ENCODE assay signal across 8 mouse cellular contexts in the genomic region with DNA sequence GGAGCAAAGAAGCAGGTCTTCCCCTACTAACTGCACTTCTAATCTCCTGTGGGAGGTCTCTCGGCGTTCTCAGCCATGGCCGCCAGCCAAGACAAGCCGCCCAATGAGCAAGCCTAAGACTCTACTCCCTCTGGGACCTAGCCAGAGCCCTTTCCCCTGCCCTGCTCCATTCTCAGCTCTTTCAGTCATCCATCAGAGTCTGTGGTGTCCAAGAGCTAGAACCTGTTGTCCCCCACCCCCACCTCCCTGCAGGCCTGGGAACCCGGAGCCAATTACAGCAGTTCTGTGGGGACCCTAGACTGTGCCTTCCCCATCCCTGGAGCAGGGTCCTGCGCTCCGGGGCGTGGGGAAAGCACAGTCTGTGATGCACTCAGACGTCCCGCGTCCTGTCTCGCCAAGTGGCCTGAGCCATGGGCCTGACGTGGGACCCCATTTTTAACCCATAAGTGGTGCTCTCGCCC. TPM values are rescaled to one million over a fixed set of nuclear protein-coding genes. Genes with fewer than 3 reads are reported as not detected.
A peak's percentile ranks its signal among the peaks of the same experiment; 100 is the strongest.
DNase-seq lines count a peak whose midpoint lies in the region; ATAC-seq lines count a peak whose summit lies in the region.

No protein-coding gene starts in this region.

- peak; percentile 35 for DNase-seq in adrenal gland, adult 8-10 months
- peak; percentile 57 for DNase-seq in embryo, embryonic 10 days (ENCODE audit: low spot score)
- peak; percentile 55 for DNase-seq in gastrocnemius, postnatal 10 days
- peak; percentile 23 to 27 for DNase-seq in left cerebral cortex, adult 8-10 months (ENCODE audit: low spot score in 2 of 2)
- peak; percentile 39 for DNase-seq in lung, postnatal 25 days (ENCODE audit: low spot score)
- DNase-seq in right cerebral cortex, adult 18-20 months: peak; percentile 49
- DNase-seq in T-cell, adult 2 months (ENCODE audit: low spot score): no peak

- no peaks in the 10 kb centered on the region for H3K36me3 ChIP-seq in hindbrain, embryonic 15.5 days

- H3K4me2 ChIP-seq in hindbrain, embryonic 15.5 days: peak overlapping the region; percentile 67

- H3K27ac ChIP-seq in hindbrain, embryonic 15.5 days (replicated peaks): peak overlapping the region; percentile 64; the same call in 1 of the 2 replicates

- WGBS in hindbrain, embryonic 15.5 days: 16% methylated on average over 14 of the region's 14 CpGs

- peak overlapping the region; percentile 35 for H3K4me3 ChIP-seq in hindbrain, embryonic 15.5 days

- ATAC-seq in hindbrain, embryonic 15.5 days (ENCODE audit: low FRiP score, low read depth): peak; percentile 90

- peak overlapping the region; percentile 33; the same call in 1 of the 2 replicates for H3K9ac ChIP-seq in hindbrain, embryonic 15.5 days

- H3K27me3 ChIP-seq in hindbrain, embryonic 15.5 days: no peaks in the 10 kb centered on the region

- no peaks in the 10 kb centered on the region for H3K9me3 ChIP-seq in hindbrain, embryonic 15.5 days

- peaks cover 9% of the 10 kb centered on the region for H3K4me1 ChIP-seq in hindbrain, embryonic 15.5 days (replicated peaks)

RNA-seq across cellular contexts. Expression of gene Asf1a, which starts 15.9 kb away (rescaled TPM):
- 10 to 100 TPM; 27.7 to 33.4 (median 31.0) TPM for total RNA-seq in adrenal gland, adult 8-10 months (2022)
- 10 to 100 TPM; 26.0 to 27.3 TPM for total RNA-seq in gastrocnemius, postnatal 10 days (2021)
- polyA plus RNA-seq in hindbrain, embryonic 15.5 days (2015; fragmentation: Nextera tagmentation; extraction: Ambion mirVana): 62.4 and 63.1 TPM in 2 replicates
- total RNA-seq in left cerebral cortex, adult 8-10 months (2022): 10 to 100 TPM; 22.3 to 25.6 (median 23.3) TPM

RNA-seq across cellular contexts. Expression of gene Mcm9, which starts 49.6 kb away (rescaled TPM):
- total RNA-seq in adrenal gland, adult 8-10 months (2022): 10 to 100 TPM; 10.3 to 16.2 (median 13.9) TPM
- 1 to 10 TPM; 4.5 to 4.9 TPM for total RNA-seq in gastrocnemius, postnatal 10 days (2021)
- polyA plus RNA-seq in hindbrain, embryonic 15.5 days (2015; fragmentation: Nextera tagmentation; extraction: Ambion mirVana): 6.4 and 6.6 TPM in 2 replicates
- 10 to 100 TPM in 1 of 4 experiments, 1 to 10 TPM in 3; 6.6 to 10.7 (median 7.0) TPM for total RNA-seq in left cerebral cortex, adult 8-10 months (2022)
